Mouse (Mus musculus) heart, adult 2 months (tissue): ENCODE measurements around the gene Wnt7b.

Experiments used
- CTCF ChIP-seq: fragments of 200-600 bp; IDR thresholded peaks from 2 replicates; pipeline ENCODE4 v1.8.1; 2022; ENCODE audit warnings: antibody characterized with exemption, mild to moderate bottlenecking, moderate library complexity
- EP300 ChIP-seq: fragments of 200-500 bp; IDR thresholded peaks from 2 replicates; pipeline ENCODE4 v1.6.1; 2011; ENCODE audit warnings: low read depth, low read length, control low read depth; ENCODE audit not compliant: insufficient read depth

DNA sequence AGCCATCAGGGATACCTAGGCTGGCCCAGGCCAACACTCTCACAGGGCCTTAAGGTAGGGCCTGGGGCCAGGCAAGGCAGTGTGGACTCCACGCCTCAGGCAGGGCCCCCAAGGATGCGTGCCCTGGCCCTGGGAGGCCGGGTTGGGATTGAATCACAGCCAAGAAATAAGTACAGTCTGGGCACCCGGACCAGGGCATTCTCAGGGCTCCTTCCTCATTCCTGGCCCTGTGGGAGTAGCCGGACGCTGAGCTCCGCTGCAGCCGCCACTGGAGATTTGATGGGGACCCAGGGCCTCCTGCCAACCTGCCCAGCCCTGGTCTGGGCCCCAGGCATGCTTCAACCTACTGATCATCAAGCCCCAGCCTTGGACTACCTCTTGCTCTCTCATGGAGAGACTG lies 48.1 kb downstream of the Wnt7b start:
- TF ChIP-seq CTCF (no peak), EP300 (no peak)
